Mouse (Mus musculus) cortical plate, adult 2 months (tissue): Measurements from ENCODE around the gene Entpd7. TPM values are rescaled to one million over a fixed set of nuclear protein-coding genes. Genes with fewer than 3 reads are reported as not detected.

Experiments used
- H3K27ac ChIP-seq: fragments of 200-500 bp; 2 replicates; pipeline ENCODE4 v1.5.1; 2012; ENCODE audit warnings: low read length, control low read depth, inconsistent platforms; ENCODE audit not compliant: insufficient read depth
- H3K4me1 ChIP-seq: fragments of 200-500 bp; 2 replicates; pipeline ENCODE4 v1.6.1; 2011; ENCODE audit warnings: low read length; ENCODE audit not compliant: control insufficient read depth, insufficient read depth
- H3K4me3 ChIP-seq: fragments of 200-500 bp; 2 replicates; pipeline ENCODE4 v1.5.1; 2011; ENCODE audit warnings: mild to moderate bottlenecking, low read length, control low read depth; ENCODE audit not compliant: insufficient read depth
- CTCF ChIP-seq: fragments of 200-500 bp; IDR thresholded peaks from 2 replicates; pipeline ENCODE4 v1.5.1; 2011; ENCODE audit warnings: mild to moderate bottlenecking, control low read depth, low read length; ENCODE audit not compliant: insufficient read depth; ENCODE audit errors: extremely low read depth
- POLR2A ChIP-seq: fragments of 200-500 bp; IDR thresholded peaks from 2 replicates; pipeline ENCODE4 v1.6.1; 2011; ENCODE audit warnings: mild to moderate bottlenecking, low read length, control low read depth; ENCODE audit not compliant: insufficient read depth; ENCODE audit errors: extremely low read depth
- polyA plus RNA-seq: library from polyadenylated mRNA; depleted of rRNA; stranded (reverse); fragments of >200 nt; gene quantifications from 2 replicates; pipeline ENCODE4 v1.2.3, GENCODE M21; 2012

The Entpd7 gene
- polyA plus RNA-seq, 1 experiment: 9.5 TPM

DNA sequence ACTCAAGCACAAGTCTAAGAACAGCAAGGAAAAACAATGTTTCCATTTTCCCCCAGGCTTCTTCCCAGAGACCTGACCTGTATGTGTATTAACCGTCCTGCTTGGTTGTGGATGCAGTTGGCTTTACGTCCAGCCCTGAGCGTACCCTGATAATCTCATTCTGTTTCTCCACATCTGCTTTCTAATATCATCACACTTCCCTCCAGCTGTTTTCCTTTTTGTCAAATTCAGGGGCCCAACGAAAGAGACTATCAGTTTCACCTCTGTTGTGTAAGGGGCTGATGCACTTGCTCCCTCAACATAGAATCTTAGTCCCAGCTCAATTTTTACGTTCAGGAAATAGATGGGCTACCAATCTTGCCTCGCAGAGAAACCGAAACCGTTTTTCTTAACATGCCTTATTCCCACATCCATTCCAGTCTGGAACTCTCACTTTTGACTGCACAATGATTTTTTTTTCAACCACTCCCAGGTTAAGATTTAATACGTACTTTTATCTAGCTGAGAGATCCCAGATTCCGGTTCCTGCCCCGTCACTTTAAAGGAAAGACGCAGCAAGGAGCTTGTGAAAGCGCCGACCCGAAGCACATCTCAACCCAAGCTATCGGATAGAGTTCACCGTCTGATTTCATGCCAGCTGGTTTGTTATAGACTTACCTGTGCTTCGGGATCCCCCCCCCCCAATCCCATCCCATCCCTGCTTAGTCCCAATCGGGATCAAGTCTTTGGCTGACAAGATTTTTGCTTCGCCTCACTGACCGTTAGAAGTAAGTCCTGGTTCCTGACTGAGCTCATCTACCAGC, 15.8 kb upstream of the Entpd7 start:
- Histone ChIP-seq H3K27ac (no peak overlapping the region), H3K4me3 (peak overlapping the region; percentile 65), H3K4me1 (peaks cover 3% of the 10 kb centered on the region; the same call in 1 of the 2 replicates)
- TF ChIP-seq POLR2A (no peak), CTCF (no peak)

DNA sequence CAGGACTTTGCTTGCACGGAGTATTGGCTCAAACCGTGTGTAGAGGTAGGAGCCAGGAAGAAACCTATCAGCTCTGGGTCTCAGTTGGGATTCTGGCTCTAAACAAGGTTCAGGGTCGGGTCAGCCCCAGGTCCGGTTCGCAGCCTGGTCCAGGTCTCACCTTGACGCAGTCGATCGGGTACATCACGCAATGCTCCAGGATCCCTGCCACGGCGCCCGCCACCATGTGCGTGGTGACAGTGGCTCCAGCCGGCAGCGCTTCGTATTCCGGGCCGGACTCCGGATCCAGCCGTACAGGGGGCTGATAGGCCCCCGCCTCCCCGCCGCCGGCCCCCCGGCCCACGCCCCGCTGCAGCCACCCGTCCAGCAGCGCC, 15.2 kb upstream of the Entpd7 start:
- Histone ChIP-seq H3K27ac (no peak overlapping the region), H3K4me3 (peak overlapping the region; percentile 65), H3K4me1 (peaks cover 3% of the 10 kb centered on the region; the same call in 1 of the 2 replicates)
- no peak for TF ChIP-seq POLR2A
- no peak for TF ChIP-seq CTCF

DNA sequence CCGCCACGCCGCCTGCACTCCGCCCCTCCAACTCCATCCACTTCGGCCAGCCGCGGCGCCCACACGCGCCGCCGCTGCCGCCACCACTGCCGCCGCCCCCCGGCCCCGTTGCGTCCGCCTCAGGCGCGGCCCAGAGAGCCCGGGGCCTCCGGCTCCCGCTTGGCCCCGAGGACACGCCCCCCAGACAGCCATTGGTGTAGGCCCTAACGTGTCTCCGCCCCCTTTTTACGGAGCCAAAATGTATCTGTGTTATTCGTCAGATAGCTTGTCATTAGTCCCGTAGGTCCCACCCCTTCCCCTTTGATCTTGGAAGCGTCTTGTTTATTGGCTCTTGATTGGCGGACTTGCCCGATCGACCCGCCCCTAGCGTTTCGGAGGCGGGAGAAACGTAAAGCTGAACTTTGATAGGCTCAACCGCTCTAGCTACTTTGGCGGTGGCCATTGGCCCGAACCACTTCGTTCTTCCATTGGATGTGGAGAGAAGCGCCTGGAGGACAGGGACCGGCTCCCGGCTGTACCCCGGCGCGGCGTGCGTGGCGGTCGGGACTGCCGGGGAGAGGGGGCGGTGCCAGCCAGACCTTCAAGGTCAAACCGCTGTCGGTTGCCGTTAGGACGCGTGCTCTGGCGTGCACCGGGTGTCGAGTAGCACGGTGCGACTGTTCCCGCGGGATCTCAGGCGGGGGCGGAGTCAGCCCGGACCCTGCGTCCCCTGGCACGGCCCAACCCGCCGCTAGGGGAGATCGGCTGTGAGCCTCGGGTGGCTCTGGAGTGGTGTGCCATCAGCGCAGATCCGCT, 14.5 kb upstream of the Entpd7 start, which contains the start of gene Slc25a28:
TSS of gene Slc25a28 (minus strand) at position 152 of the 795 bp plus-strand sequence.
- peaks cover 3% of the 10 kb centered on the region; the same call in 1 of the 2 replicates for H3K4me1 ChIP-seq
- peak within 1 kb of the TSS; percentile 83 for H3K27ac ChIP-seq
- peak within 1 kb of the TSS; percentile 74 for H3K4me3 ChIP-seq
- TF ChIP-seq CTCF (peak; percentile 25; the same call in 1 of the 2 replicates), POLR2A (peak; percentile 90)

DNA sequence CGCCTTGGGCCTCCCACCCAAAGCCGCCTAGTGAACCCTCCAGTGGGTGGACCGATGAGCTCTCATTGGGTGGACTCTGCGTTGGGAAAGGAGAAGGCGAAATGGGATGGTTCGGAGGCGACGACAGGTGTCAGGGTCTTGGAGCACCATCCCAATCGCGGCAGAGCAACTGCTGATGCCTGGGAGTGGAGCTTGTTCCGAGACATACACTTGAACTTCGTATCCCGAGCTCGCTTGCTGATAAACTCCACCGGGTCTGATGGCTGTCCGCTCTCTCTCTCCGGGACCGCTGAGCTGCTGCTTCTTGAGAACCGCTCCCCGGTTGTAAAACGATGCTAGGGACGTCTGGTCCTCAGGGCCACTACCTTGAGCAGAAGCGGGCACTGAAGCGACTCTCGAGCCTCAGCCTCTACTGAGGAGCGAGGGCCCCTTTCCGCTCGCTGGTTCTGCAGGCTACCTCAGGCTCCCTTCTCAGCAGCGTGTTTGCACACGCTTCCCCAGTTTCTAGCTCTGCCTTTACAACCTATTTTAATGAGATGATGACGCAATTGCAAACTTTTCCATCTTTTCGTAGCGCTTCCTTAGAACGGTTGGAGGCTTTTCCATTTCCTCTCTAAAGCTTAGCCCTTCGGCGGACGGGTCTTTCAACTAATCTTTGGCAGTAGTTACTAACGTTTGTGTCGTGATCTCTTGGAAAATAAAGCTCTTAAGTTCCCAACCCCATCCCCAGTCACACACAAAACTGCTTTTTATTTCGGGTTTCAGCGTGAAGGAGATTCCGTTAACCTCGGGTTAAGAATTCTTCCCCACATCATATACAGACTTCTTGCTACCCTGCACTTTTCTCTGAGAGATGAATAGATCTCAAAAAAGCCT, 13.7 kb upstream of the Entpd7 start:
- TF ChIP-seq POLR2A (peak; percentile 67; the same call in 1 of the 2 replicates), CTCF (no peak)
- H3K27ac ChIP-seq: peak overlapping the region; percentile 83
- peak overlapping the region; percentile 74 for H3K4me3 ChIP-seq

DNA sequence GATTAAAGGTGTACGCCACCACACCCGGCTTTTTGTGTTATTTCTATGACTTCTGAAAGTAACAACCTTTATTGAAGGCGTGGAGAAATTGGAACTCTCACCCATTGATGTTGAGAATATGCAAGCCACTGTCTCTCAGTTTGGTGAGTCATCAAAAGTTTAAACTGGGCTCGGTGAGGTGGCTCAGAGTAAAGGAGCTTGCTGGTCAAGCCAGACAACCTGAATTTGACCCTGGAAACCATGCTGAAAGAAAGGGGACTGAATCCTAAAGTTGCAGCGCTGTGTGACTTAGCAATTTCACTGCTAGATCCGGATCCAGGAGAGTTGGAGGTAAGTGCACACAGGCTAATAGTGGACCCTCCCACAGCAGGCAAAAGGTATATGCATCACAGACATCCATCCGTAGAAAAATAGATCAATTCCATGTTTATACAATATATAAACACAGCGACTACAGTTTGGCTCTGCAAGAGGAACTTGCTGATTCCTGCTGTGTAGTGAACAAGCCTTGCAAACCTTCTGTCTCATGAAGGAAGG, 10.9 kb upstream of the Entpd7 start:
- Histone ChIP-seq H3K4me1 (no peaks in the 10 kb centered on the region), H3K4me3 (no peak overlapping the region), H3K27ac (no peak overlapping the region)
- no peak for TF ChIP-seq POLR2A
- TF ChIP-seq CTCF: no peak

More for the DNA sequence above, 13.7 kb upstream of the Entpd7 start:
- H3K4me1 ChIP-seq: peaks cover 3% of the 10 kb centered on the region; the same call in 1 of the 2 replicates

DNA sequence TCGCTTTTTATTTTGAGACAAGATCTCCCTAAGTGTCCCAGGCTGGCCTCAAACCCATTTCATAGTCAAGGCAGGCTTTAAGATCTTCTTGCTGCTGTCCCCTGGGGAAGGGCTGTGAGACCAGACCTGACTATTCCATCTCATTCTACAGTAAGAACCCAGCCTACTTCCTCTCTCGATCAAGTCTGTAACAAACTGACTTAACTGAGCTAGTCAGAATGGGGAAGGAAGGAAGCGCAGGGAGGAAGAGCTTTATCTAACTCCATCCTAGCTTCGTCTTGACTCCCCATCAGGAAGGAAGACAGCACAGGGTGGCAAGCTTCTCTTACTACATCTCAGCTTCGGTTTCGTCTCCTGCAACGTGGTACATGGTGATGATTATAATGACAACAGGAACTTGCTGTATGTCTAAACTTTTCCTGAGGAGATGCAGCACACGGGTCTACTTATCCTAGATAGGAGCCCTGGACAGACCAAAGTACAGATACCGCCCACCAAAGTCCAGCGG, 9.9 kb upstream of the Entpd7 start:
- H3K4me1 ChIP-seq: no peaks in the 10 kb centered on the region
- no peak overlapping the region for H3K27ac ChIP-seq
- TF ChIP-seq CTCF: no peak
- H3K4me3 ChIP-seq: no peak overlapping the region

DNA sequence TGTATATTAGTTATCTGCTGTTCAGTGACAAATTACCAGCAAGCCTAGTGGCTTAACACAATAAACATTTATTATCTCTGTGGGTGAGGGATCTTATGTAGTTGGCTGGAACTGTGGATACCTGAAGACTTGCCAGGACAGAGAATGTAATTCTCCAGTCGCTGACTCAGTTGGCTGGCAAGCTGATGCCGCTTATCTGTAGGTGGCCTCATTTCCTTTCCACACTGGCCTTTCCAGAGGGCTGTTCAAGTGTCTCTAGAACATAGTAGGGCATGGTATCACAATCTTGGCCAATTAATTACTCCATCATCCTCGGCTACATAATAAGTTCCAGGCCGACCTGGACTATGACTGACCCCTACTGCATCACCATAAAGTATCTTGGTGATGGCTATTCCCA, 7.9 kb upstream of the Entpd7 start:
- TF ChIP-seq CTCF (no peak), POLR2A (no peak)
- Histone ChIP-seq H3K4me1 (no peaks in the 10 kb centered on the region), H3K4me3 (no peak overlapping the region), H3K27ac (no peak overlapping the region)

DNA sequence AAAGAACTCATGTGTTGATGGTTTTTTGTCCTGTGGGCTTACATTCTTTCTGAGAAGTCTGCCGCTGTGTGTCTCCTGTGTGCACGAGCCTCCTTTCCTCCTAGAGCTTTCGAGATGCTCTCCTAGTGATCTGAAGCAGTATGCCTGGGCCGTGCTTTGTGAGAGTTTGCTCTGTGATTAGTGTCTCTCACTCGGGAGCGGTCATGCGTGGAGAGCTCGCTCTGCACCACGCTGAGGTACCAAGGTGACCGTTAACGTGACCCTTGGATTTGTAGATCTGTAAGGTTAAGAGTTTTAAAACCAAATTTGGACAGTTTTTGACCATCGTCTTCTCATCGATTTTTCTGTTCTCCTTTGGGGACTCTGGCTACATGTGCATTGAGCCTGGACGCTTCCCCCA, 3.3 kb downstream of the Entpd7 start:
- H3K4me3 ChIP-seq: no peak overlapping the region

More for the DNA sequence above, 3.3 kb downstream of the Entpd7 start:
- Histone ChIP-seq H3K27ac (no peak overlapping the region), H3K4me1 (peaks cover 7% of the 10 kb centered on the region)
- TF ChIP-seq CTCF (no peak), POLR2A (no peak)
